11 mouse cellular contexts compared by ENCODE assay signal in the genomic region with DNA sequence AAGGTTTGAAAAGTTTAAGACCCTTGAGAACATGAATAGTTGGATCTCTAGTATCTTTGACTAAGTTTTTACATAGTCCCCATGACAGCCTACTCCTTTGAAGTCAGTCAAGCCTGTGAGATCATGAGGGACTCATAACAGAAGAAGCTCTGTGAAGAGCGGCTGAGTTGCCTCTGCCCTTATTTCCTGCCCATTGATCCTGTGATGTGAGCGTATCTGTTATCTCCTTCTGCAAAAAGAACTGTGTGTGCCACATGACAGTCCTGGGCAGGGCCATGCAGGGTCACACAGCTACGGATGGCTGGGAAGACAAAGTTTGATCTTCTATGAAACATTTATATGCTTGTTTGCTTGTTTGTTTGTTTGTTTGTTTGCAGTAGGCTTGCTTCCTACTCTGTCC. TPM values are rescaled to one million over a fixed set of nuclear protein-coding genes. Genes with fewer than 3 reads are reported as not detected.
DNase-seq lines count a peak whose midpoint lies in the region; ATAC-seq lines count a peak whose summit lies in the region.
"Had no signal": no experiment of that assay in that cellular context is flagged by ENCODE, and none has a peak within 500 bp of the region (broad histone marks: within the 10 kb centered on the region; RNA-seq: fewer than 3 reads in every experiment).

No protein-coding gene starts in this region.

- H3K9ac ChIP-seq in liver, embryonic 11.5 days (ENCODE audit: low read depth, low read length): no peak overlapping the region
- no peak overlapping the region for H3K9ac ChIP-seq in intestine, embryonic 15.5 days
- H3K9ac ChIP-seq in heart, embryonic 11.5 days (ENCODE audit: low read depth, low read length): no peak overlapping the region
- H3K9ac ChIP-seq: forebrain, embryonic 15.5 days; hindbrain, embryonic 14.5 days; lung, embryonic 15.5 days; midbrain, embryonic 13.5 days had no signal

- no peaks in the 10 kb centered on the region for H3K27me3 ChIP-seq in liver, embryonic 11.5 days (replicated peaks; ENCODE audit: control insufficient read depth, insufficient read depth, low read length)
- no peaks in the 10 kb centered on the region for H3K27me3 ChIP-seq in intestine, embryonic 15.5 days (replicated peaks)
- no peaks in the 10 kb centered on the region for H3K27me3 ChIP-seq in heart, embryonic 11.5 days (ENCODE audit: control insufficient read depth, insufficient read depth, low read length)
- H3K27me3 ChIP-seq: lung, embryonic 15.5 days had no signal

- H3K4me3 ChIP-seq in liver, embryonic 11.5 days (ENCODE audit: low read depth, low read length): no peak overlapping the region
- no peak overlapping the region for H3K4me3 ChIP-seq in intestine, embryonic 15.5 days (replicated peaks)
- H3K4me3 ChIP-seq in heart, embryonic 11.5 days (ENCODE audit: low read depth, low read length): no peak overlapping the region
- H3K4me3 ChIP-seq: forebrain, embryonic 15.5 days; lung, embryonic 15.5 days; midbrain, embryonic 13.5 days had no signal

- peaks cover 17% of the 10 kb centered on the region for H3K4me1 ChIP-seq in liver, embryonic 11.5 days (replicated peaks; ENCODE audit: control insufficient read depth, insufficient read depth, low read length)
- H3K4me1 ChIP-seq in intestine, embryonic 15.5 days (replicated peaks): peaks cover 10% of the 10 kb centered on the region; the same call in 1 of the 2 replicates
- peaks cover 8% of the 10 kb centered on the region; the same call in 1 of the 2 replicates for H3K4me1 ChIP-seq in heart, embryonic 11.5 days (ENCODE audit: control insufficient read depth, insufficient read depth, low read length)

- H3K27ac ChIP-seq in liver, embryonic 11.5 days (ENCODE audit: low read depth, low read length): no peak overlapping the region
- no peak overlapping the region for H3K27ac ChIP-seq in intestine, embryonic 15.5 days
- H3K27ac ChIP-seq in heart, embryonic 11.5 days (ENCODE audit: low read depth, low read length): no peak overlapping the region
- H3K27ac ChIP-seq: forebrain, embryonic 15.5 days; midbrain, embryonic 13.5 days had no signal

- no peak for DNase-seq in liver, embryonic 11.5 days (ENCODE audit: low spot score)
- DNase-seq in liver: no peak
- DNase-seq in thymus, postnatal 25 days: peak; percentile 34
- DNase-seq in urinary bladder, adult 18-20 months (ENCODE audit: low spot score in 2 of 2): no peak

- no peak overlapping the region for H3K4me2 ChIP-seq in liver, embryonic 11.5 days
- no peak overlapping the region for H3K4me2 ChIP-seq in intestine, embryonic 15.5 days (replicated peaks)
- H3K4me2 ChIP-seq in heart, embryonic 11.5 days: no peak overlapping the region
- H3K4me2 ChIP-seq: hindbrain, embryonic 14.5 days; lung, embryonic 15.5 days had no signal

- ATAC-seq in liver, embryonic 11.5 days (replicated peaks; ENCODE audit: low FRiP score): 0 out of 2 replicates have a peak, but pooled peaks have one; percentile 56
- ATAC-seq in activated CD4-positive, CD25-positive, alpha-beta regulatory T cell, adult 4 months: peak; percentile 68
- peak; percentile 65 for ATAC-seq in intestine, embryonic 15.5 days
- ATAC-seq in heart, embryonic 11.5 days (replicated peaks; ENCODE audit: insufficient number of reproducible peaks, low FRiP score, low TSS enrichment): no peak

- WGBS in liver, embryonic 11.5 days: 26% methylated on average over 3 of the region's 3 CpGs
- WGBS in intestine, embryonic 15.5 days: 51% methylated on average over 3 of the region's 3 CpGs
- WGBS in heart, embryonic 11.5 days (ENCODE audit: insufficient replicate concordance): 39% methylated on average over 3 of the region's 3 CpGs

- H3K9me3 ChIP-seq in liver, embryonic 11.5 days (ENCODE audit: control insufficient read depth, low read length): no peaks in the 10 kb centered on the region
- no peaks in the 10 kb centered on the region for H3K9me3 ChIP-seq in intestine, embryonic 15.5 days
- no peaks in the 10 kb centered on the region for H3K9me3 ChIP-seq in heart, embryonic 11.5 days (replicated peaks; ENCODE audit: control insufficient read depth, low read length)
- H3K9me3 ChIP-seq: forebrain, embryonic 15.5 days; lung, embryonic 15.5 days; midbrain, embryonic 13.5 days had no signal

- H3K36me3 ChIP-seq in liver, embryonic 11.5 days (ENCODE audit: control insufficient read depth, insufficient read depth, low read length): no peaks in the 10 kb centered on the region
- no peaks in the 10 kb centered on the region for H3K36me3 ChIP-seq in intestine, embryonic 15.5 days
- H3K36me3 ChIP-seq in heart, embryonic 11.5 days (ENCODE audit: control insufficient read depth, insufficient read depth, low read length): no peaks in the 10 kb centered on the region
- H3K36me3 ChIP-seq: forebrain, embryonic 15.5 days; lung, embryonic 15.5 days; midbrain, embryonic 13.5 days had no signal

RNA-seq across cellular contexts. Expression of a gene that starts 48.3 kb away (rescaled TPM):
- 56.5 and 57.6 TPM in 2 replicates for polyA plus RNA-seq in liver, embryonic 11.5 days (2014; fragmentation: Nextera tagmentation; extraction: Ambion mirVana)
- polyA plus RNA-seq in activated CD4-positive, CD25-positive, alpha-beta regulatory T cell, adult 4 months (2017; shearing (Covaris generic)): 10 to 100 TPM; 41.2 to 41.9 TPM
- polyA plus RNA-seq in intestine, embryonic 15.5 days (2015; fragmentation: Nextera tagmentation; extraction: Ambion mirVana): 37.1 and 43.0 TPM in 2 replicates
- 35.4 and 35.6 TPM in 2 replicates for polyA plus RNA-seq in heart, embryonic 11.5 days (2014; fragmentation: Nextera tagmentation; extraction: Ambion mirVana)
